Mouse (Mus musculus): ENCODE measurements around the gene Xrcc3.

DNA sequence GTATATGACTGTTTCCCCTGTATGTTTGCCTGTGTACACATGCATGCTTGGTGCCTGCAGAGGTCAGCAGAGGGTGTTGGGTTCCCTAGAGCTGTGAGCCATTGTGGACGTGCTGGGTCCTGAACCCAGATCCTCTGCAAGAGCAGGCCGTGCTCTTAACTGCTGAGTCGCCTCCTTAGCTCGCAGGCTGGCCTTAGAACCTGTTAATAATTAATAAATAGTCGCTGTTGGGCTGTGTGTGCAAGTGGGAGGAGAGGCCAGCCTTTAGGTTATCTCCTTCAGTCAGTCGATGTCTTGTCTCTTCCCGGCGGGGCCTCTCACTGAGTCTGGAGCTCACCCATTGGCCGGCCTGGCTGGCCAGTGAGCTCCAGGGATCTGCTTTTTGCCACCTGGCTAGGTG lies 3.3 kb upstream of the Xrcc3 start:
- TF ChIP-seq CTCF (IDR thresholded peaks at IDR 0.05; ENCODE audit: borderline replicate concordance, extremely low read depth, insufficient read depth, insufficient read length) = no peak
- no peak for TF ChIP-seq POLR2A (IDR thresholded peaks at IDR 0.05; ENCODE audit: borderline replicate concordance, extremely low read depth, insufficient read depth, insufficient read length, poor library complexity, severe bottlenecking)

Measured in brain, embryonic 14.5 days (tissue).